Mouse (Mus musculus): ENCODE results near the gene Zfp629. TPM values are rescaled to one million over a fixed set of nuclear protein-coding genes. Genes with fewer than 3 reads are reported as not detected.

Gene Zfp629
- polyA plus RNA-seq, 1 experiment from 2014 or later = 39.9 TPM

Other genes with a start within 250 kb of the Zfp629 start
- 9.0 and 10.2 TPM in 2 replicates for gene Zfp747, start 239.7 kb downstream of the Zfp629 start, polyA plus RNA-seq (2016; fragmentation: Nextera tagmentation; extraction: Ambion mirVana)
- gene 9130019O22Rik, start 228.6 kb downstream of the Zfp629 start, polyA plus RNA-seq (2016; fragmentation: Nextera tagmentation; extraction: Ambion mirVana) = 5.8 and 7.2 TPM in 2 replicates
- gene E430018J23Rik, start 222.2 kb downstream of the Zfp629 start, polyA plus RNA-seq (2016; fragmentation: Nextera tagmentation; extraction: Ambion mirVana) = 6.9 and 7.1 TPM in 2 replicates
- gene Zfp764, start 209.0 kb downstream of the Zfp629 start, polyA plus RNA-seq (2016; fragmentation: Nextera tagmentation; extraction: Ambion mirVana) = 6.7 and 6.8 TPM in 2 replicates
- 31.9 and 34.0 TPM in 2 replicates for gene Zfp688, start 193.7 kb downstream of the Zfp629 start, polyA plus RNA-seq (2016; fragmentation: Nextera tagmentation; extraction: Ambion mirVana)
- 18.2 and 19.3 TPM in 2 replicates for gene Zfp689, start 166.6 kb downstream of the Zfp629 start, polyA plus RNA-seq (2016; fragmentation: Nextera tagmentation; extraction: Ambion mirVana)
- 63.1 and 69.2 TPM in 2 replicates for gene Prr14, start 156.2 kb downstream of the Zfp629 start, polyA plus RNA-seq (2016; fragmentation: Nextera tagmentation; extraction: Ambion mirVana)
- 13.9 and 14.2 TPM in 2 replicates for gene Fbrs, start 136.6 kb downstream of the Zfp629 start, polyA plus RNA-seq (2016; fragmentation: Nextera tagmentation; extraction: Ambion mirVana)
- 94.6 and 98.3 TPM in 2 replicates for gene Srcap, start 103.8 kb downstream of the Zfp629 start, polyA plus RNA-seq (2016; fragmentation: Nextera tagmentation; extraction: Ambion mirVana)
- 19.4 and 20.1 TPM in 2 replicates for gene Gm42715, start 96.2 kb downstream of the Zfp629 start, polyA plus RNA-seq (2016; fragmentation: Nextera tagmentation; extraction: Ambion mirVana)
- 3.5 and 6.3 TPM in 2 replicates for gene Tmem265, start 54.4 kb downstream of the Zfp629 start, polyA plus RNA-seq (2016; fragmentation: Nextera tagmentation; extraction: Ambion mirVana)
- gene Phkg2, start 42.5 kb downstream of the Zfp629 start, polyA plus RNA-seq (2016; fragmentation: Nextera tagmentation; extraction: Ambion mirVana) = 53.6 and 54.1 TPM in 2 replicates
- gene Ccdc189, start 27.2 kb downstream of the Zfp629 start, polyA plus RNA-seq (2016; fragmentation: Nextera tagmentation; extraction: Ambion mirVana) = 11.9 and 16.1 TPM in 2 replicates
- 68.6 and 71.1 TPM in 2 replicates for gene Rnf40, start 27.0 kb downstream of the Zfp629 start, polyA plus RNA-seq (2016; fragmentation: Nextera tagmentation; extraction: Ambion mirVana)
- gene Bcl7c, start 93.1 kb upstream of the Zfp629 start, polyA plus RNA-seq (2016; fragmentation: Nextera tagmentation; extraction: Ambion mirVana) = 79.0 and 79.2 TPM in 2 replicates
- 5.5 and 5.8 TPM in 2 replicates for gene Ctf1, start 96.9 kb upstream of the Zfp629 start, polyA plus RNA-seq (2016; fragmentation: Nextera tagmentation; extraction: Ambion mirVana)
- 0.13 and 0.21 TPM in 2 replicates for gene Ctf2, start 116.4 kb upstream of the Zfp629 start, polyA plus RNA-seq (2016; fragmentation: Nextera tagmentation; extraction: Ambion mirVana)
- 10.7 and 11.1 TPM in 2 replicates for gene Fbxl19, start 128.7 kb upstream of the Zfp629 start, polyA plus RNA-seq (2016; fragmentation: Nextera tagmentation; extraction: Ambion mirVana)
- 6.2 and 8.1 TPM in 2 replicates for gene Orai3, start 154.0 kb upstream of the Zfp629 start, polyA plus RNA-seq (2016; fragmentation: Nextera tagmentation; extraction: Ambion mirVana)
- 22.9 and 23.7 TPM in 2 replicates for gene Setd1a, start 160.9 kb upstream of the Zfp629 start, polyA plus RNA-seq (2016; fragmentation: Nextera tagmentation; extraction: Ambion mirVana)
- not detected in 2 replicates for gene Gm49388, start 169.8 kb upstream of the Zfp629 start, polyA plus RNA-seq (2016; fragmentation: Nextera tagmentation; extraction: Ambion mirVana)
- 8.1 and 8.3 TPM in 2 replicates for gene Hsd3b7, start 184.8 kb upstream of the Zfp629 start, polyA plus RNA-seq (2016; fragmentation: Nextera tagmentation; extraction: Ambion mirVana)
- gene Stx4a, start 208.5 kb upstream of the Zfp629 start, polyA plus RNA-seq (2016; fragmentation: Nextera tagmentation; extraction: Ambion mirVana) = 20.1 and 21.5 TPM in 2 replicates
- 16.3 and 19.9 TPM in 2 replicates for gene Stx1b, start 208.8 kb upstream of the Zfp629 start, polyA plus RNA-seq (2016; fragmentation: Nextera tagmentation; extraction: Ambion mirVana)

All from midbrain, embryonic 12.5 days (tissue).